Mouse (Mus musculus) layer of hippocampus, adult 18-20 months (tissue): ENCODE data around the gene Zdhhc22. TPM values are rescaled to one million over a fixed set of nuclear protein-coding genes. Genes with fewer than 3 reads are reported as not detected.
A peak's percentile ranks its signal among the peaks of the same experiment; 100 is the strongest.

Experiments
- DNase-seq, 2 experiments: peaks; one replicate each; pipeline ENCODE4 v3.0.0; 2022; ENCODE audit warnings: low spot score in 2 of 2
- total RNA-seq, 2 experiments: library from RNA; stranded (reverse); gene quantifications; 2 replicates each; pipeline ENCODE4 v1.2.3; 2021

Gene Zdhhc22
- total RNA-seq, 2 experiments from 2014 or later: 7.9 TPM

DNA sequence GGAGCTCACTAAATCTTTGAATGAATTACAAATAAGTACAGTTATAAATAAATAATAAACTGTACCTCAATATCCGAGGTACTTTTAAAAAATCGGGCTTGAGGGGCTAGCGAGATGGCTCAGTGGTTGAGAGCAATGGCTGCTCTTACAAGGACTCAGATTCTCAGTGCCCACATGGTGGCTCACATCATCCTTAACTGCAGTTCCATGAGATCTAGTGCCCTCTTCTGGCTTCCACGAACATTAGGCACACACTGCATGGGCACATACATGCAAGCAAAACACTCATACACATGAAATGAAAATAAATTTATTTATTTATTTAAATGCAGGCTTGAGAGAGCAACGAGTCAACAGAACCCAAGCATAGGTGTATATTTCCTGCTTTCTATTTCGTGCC, 5.7 kb upstream of the Zdhhc22 start:
- no peak for DNase-seq

DNA sequence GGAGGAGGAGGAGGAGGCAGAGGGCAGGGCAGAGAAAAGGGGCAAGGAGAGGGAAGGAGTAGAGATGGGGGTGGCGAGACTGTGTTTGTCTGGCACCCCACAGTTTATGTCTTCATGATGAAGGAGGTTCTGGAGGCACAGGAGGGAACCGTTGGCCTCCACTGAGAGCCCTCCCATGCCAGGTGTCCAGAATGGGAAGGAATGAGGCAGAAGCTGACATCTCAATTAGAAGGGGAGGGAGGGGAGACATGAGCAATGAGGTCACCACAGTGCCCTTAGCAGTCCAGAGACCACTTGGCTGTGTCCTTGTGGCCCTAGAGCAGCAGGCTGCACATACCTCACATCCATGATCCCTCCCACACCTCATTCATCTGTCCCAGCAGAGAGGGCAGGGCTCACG, 4.5 kb upstream of the Zdhhc22 start:
- no peak for DNase-seq

DNA sequence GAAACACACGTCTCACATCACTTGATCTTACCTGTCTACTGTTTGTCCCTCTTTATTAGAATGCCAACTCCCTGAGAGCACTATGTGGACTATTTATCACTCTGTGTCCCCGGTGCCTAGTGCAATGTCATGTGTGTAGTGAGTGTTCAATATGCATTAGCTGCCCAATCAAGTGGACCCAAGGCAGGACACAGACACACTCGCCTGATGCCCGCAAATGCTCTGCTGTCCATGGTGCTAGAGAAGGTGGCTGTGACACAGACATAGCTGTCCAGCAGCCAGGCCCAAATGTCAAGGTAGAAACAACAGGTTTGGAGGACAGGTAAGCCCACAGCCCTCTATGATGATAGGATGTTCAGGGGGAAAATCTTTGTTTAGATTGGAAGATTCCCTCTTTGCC, 3.9 kb upstream of the Zdhhc22 start:
- DNase-seq: no peak

DNA sequence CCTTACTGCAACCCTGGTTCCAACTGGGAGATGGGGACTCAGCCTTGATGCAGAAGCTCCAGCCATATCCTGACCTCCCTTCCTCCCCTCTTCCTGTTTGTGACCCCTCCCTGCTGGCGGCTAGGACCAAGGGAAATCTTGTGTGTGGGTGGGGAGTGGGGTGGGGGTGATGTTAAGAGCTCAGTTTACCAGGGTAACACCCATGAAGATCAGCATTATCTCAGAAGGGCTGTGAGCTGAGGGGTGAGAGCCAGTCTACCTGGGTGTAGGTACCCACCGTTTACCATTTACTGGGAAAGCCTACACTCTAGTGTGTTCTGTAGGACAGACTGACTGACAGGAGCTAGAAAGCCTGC, 503 bp upstream of the Zdhhc22 start:
- DNase-seq: no peak

DNA sequence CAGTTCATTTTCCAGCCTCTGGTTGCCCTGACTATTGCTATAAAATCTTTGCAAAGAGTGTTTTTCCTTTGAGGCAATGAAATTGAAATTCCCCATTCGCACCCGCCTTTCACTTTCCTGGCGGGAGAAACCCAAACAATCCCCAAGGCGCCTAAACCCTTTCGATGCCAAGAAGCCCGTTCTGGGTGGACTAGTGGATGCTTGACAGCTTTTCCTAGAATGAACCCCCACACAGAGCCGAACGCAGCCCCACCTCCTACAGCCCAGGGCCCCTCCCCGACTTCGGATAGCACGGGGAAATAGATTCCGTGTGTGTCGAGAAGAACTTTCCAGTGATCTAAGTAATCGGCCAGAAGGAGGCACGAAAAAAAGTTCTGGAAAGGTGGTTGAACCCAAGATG, 852 bp downstream of the Zdhhc22 start:
- DNase-seq: no peak

DNA sequence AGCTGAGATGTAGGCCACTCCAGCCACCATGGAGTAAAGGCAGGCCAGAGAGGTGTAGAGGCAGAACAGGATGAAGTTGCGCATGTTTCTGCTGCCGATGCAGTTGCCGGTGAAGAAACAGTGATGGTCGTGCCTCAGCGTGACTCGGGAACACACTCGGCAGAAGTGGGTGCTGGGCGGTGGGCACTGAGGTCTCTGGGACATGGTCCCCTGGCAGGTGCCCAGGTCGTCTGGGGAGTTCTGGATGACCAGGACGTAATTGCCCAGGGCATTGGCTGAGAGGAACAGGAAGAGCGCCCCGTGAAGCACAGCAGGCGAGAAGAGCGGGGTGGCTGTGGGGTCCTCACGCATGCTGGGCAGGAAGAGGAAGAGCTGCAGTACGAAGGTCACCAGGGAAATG, 2.0 kb downstream of the Zdhhc22 start:
- DNase-seq: no peak

DNA sequence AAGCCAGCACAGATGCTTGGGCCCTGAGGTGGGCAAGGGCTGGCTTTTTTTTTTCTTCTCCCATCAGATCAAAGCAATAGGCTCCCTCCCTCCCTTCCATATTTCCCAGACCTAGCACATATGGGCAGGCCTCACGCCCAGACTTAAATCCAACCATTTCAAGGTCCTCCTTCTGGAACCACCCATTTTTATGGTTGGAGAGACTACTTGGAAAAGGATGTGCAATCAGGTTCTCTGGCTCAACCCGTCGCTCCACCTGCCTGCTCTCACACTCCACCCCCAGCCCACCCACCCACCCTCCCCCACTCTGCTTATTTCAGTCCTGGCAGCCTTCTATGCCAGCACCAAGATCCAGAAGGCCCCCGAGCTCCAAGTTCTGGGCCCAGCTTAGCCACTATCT, 3.7 kb downstream of the Zdhhc22 start:
- no peak for DNase-seq

DNA sequence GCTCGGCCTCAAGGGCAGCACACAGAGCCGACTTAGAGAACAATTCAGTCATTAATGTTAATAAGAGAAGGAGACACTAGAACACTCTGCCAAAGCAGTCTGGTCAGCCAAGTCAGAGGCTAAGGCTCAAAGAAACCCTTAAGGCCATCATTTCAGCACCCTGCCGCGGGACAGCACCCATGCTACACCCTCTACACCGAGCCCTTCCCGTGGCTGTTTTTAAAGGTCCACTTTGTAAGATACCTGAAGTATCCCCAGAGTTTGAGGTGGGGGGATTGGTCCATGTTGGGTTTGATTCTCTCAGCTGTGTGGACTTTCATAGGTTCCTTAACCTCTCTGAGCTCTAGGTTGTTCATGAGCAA, 6.1 kb downstream of the Zdhhc22 start:
- no peak for DNase-seq

DNA sequence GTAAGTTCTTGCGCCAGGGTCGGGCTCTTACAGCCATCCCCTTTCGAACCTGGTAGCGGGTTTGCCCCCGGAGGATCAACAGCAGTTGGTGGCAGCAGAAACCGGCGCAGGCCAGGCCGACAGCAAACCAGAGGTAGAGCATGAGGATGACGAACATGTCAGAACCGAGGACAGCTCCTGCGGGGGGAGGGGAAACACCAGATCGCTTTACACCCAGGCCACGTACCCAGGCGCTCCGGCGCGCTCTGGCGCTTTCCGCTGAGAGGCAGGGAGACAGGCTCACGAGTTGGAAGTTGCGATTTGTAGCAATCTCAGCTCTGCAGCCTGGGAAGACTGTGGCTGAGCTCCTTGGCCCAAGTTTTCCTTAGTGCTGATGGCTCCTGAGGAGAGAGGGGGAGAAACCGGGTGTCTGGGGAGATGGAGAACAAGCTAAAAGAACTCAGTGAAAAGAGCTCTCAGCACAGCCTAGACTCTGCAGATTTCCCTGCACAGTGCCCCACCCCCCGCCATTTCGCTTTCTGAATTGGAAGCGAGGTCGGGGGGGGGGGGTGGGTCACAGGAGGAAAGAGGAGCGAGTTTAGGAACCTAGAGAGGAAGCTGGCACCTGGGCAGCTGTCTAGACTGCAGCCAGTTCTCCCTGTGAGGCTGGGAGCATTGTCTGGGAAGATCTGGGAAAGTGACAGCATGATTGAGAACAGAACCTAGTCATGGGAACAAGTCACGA, 6.6 kb downstream of the Zdhhc22 start:
- peak in 1 of 2 experiments; percentile 57 for DNase-seq

DNA sequence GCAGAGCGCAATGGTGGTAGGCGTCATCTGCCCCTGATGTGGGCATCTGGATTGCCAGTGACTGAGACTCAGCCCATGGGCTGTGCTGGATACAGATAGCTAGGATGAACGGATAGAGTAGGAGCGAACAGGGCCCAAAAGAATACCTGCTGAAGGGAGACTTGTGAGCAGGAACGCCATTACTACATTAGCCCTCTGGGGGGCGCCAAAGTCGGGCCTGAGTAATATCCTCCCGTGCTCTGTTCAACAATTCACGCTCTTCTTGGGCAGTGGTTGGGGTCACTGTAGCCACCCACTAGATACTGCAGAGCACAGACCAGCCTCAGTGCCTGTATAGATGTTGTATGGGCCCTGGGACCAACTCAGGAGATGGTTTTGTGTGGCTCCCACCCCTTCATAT, 9.1 kb downstream of the Zdhhc22 start:
- no peak for DNase-seq

DNA sequence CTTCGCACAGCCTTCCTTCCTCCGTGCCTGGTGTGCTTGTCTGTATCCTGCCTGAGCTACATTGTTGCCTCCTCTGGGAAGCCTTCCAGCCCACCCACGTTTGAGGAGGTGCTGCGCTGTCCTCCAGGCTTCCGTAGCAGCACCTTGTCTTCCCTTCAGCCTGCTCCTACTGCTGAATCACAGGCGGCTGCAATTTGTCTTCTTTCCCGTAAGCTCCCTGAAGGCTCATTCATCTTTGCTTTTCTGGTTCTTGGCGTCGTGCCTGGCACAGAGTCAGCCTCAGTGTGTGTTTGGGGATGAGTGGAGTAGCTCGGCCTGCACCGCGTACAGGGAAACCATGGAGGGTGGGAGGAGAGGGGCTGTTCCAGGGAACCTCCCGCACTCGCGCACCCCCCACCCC, 12.4 kb downstream of the Zdhhc22 start:
- peak; percentile 56 to 82 for DNase-seq

DNA sequence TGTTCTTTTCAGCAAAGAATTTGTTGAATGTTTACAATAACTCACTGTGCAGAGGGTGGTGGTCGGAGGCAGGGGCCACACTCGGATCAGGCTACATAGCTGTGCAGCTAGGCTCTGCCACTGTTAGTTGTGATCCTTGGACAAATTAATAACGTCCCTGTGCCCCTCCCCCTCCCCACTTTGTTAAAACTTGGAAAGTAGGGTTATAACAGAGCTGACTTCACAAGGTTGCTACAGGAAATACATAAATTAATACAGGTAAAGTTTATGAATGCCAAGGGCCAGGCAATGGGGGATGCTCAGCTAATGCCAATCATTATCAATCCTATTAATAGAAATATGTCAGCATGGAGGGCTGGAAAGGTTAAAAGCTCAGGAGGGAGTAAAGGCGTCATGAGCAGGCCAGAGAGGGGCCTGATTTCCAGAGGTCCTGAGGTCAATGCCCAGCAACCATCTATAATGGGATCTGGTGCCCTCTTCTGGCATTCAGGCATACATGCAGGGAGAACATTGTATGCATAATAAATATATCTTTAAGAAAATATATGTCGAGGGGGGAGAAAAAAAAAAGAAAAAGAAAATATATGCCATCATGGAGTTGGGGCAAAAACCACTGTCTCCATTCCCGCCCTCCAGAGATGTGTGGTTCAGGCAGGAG, 13.6 kb downstream of the Zdhhc22 start:
- no peak for DNase-seq

DNA sequence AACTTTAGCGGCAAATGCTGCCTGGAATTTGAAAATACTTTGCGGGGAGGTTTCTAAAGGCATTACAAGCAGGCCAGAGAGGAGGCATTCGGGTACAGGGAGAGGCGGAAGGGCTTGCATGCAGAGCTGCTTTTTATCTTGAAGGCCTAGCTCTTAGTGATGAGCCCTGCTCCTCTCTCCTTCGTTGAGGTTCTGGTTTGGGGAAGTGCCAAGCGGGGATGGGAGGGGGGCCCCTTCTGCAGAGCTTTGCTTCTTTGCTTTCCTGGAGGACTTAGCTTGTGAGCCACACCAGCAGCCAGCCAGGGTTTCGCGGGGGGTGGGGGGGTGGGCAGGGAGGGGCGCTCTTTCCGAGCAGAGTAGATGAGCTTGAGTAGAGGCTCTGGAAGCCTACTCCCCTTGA, 14.5 kb downstream of the Zdhhc22 start:
- DNase-seq: no peak

DNA sequence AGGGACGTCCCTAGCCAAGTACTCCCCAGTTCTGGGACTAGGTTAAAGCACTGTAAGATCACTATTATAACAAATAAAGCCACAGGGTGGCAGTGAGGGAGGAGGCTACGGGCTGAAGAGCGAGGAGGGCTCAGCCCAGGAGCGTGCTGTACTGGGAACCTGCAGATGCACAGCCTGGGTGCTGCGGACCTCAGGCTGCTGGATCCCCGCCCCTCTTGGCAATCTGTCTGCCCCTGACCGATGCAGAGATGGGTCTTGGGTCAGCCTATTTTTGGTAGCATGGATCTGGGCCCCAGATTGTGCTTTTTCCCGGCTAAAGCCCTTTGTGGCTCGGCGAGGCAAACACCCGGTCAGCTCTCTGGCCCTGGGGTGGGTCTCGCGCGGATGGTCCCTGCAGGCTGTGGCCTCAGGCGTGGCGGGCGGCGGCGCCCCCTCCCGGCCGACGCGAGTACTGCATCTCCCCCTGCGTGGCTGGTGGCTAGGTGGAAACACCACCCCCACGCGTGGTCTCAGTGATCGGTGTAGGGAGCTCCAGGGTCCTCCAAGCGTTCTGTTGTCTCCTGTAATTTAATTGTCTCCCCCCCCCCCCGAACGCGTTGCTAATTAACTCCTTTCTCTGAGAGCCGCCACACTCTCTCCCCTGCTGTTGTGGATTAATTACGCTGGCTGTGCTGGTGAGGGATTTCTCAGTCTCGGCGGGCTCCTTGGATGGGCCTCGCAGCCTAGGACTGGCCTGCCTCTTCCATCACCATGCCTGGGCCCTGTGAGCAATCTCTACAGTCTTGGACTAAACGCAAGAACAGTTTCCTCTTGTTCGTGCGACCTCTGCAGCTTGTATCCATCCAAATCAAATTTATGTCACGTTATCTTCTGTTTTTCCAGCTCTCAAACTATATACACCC, 15.6 kb downstream of the Zdhhc22 start:
- peak in 1 of 2 experiments; percentile 76 for DNase-seq

DNA sequence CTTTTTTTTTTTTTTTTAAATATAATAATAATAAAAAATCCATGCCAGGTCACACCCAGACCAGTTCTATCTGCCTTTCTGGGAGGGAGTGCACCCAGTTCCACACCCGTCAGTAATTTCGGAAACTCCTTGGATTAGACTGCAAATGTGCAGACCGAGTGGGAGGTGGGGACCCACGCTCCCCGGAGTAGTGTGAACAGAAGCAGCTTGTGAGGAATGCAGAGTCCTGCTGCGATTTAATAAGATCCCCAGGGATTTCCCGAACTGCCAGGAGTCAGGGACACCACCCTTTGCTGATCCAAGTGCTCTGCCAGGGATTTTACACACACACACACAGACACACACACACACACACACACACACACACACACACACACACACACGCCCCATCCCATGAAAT, 16.5 kb downstream of the Zdhhc22 start:
- peak; percentile 50 to 75 for DNase-seq

DNA sequence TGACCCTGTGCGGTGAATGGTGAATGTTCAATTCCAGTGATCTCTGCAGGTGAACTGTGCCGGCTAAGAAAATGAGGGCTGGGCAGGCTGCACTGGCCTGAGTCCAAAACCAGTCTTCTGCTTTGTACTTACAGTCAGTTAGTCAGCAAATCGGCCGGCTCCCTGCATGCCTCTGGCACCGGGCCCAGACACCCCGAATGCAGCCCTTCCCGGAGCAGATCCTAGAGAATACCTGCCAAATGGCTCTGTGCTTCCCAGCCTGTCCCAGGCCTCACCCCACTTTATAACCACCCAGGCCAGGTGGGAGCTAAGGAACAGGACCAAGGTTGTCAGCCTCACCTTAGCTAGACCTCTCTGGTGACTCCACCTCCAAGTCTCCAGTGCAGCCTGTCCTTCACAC, 17.0 kb downstream of the Zdhhc22 start:
- peak in 1 of 2 experiments; percentile 65 for DNase-seq

DNA sequence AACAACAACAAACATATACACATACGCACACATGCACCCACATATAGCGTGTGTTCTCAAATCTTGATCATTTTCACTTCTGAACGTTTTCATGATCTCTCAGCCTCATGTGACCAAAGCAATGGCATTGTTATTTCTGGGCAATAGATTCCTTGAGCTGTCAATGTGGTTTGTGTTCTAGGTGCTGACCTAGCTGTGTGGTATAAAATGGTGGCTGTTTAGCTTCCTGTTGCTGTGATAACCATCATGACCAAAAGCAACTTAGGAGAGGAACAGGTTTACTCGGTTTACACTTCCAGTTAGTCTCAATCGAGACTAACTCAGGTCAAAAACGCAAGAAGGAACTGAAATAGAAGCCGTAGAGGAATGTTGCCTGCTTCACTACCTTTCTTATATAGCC, 19.1 kb downstream of the Zdhhc22 start:
- DNase-seq: no peak

DNA sequence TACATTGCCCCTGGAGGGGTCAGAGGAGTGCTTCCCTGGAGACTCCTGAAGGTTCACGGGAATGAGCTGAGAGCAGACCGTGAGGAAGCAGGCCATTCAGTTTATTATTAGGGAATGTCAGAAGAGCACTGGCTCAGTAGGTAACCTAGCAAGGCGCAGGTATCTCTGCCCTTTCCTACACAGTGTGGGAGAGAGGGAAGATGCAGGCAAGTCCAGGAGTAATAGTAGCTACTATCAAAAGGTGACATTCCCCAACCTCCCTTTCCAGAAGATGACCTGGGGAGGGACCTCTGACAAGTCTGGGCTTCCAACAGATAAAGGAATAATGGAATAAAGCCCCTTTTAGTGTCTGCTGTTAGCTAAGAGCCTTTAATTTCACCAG, 21.0 kb downstream of the Zdhhc22 start:
- no peak for DNase-seq

DNA sequence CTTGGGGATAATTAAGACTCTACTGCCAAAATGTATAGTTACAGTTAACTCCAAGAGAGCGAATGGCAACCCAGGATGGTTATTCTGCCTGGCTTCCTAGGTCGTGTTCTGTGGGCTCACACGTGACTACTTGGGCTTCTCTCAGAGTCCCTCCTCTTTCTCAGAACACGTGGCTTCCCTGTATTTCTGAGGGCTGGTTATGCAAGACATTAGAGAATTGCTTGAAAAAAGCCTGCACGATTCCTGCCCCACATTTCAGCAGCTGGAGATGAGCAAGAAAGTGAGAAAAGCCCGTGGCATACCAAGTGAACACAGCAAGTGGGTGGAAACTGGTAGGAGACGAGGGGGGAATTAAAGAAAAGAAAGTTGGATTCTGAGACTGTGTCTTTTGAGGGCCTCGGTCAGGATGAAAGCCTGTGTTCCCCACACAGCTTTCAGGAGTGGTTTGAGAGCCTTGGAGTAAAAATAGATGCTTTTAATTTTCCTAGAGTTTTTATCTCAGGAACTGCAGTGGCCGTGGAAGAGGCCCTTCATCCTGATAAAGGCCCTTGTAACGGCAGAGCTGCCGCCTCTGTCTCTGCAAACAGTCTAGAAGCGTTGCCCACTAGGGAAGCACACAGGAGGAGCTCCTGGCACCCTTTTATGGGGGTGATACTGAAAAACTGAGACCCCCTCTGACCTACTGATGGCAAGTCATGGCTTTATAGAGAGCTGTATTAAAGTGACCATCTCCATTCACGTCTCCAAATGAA, 21.6 kb downstream of the Zdhhc22 start:
- DNase-seq: peak in 1 of 2 experiments; percentile 69

DNA sequence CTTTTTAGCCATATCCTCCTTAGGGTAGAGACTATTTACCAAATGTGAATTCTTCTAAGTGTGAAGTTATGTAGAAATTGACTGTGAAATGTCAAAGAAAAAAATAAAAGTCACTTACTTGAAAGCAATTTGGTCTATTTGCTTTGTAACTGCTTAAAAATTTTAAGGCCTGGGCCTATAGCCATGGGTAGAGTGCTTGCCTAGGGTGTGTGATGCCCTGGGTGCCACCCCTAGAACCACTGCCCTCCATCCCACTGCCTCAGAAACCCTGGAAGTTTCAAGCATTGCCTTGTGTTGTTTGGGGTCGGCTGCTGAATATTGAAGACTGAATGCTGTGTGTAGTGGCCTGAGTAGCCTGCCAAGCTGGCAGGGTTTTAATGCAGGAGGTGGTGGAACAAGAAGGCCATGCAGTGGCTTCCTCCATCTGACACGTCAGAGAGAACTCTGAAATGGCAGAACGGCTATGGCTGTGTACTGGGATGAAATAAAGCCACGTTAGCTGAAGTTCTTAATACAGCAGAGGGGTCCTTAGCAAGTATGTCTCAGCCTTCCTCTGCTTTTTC, 24.9 kb downstream of the Zdhhc22 start:
- DNase-seq: no peak
